Mouse (Mus musculus): ENCODE data around the gene Kcnb1. TPM values are rescaled to one million over a fixed set of nuclear protein-coding genes. Genes with fewer than 3 reads are reported as not detected.

Gene Kcnb1
- polyA plus RNA-seq, 1 experiment: 2.1 TPM

- peaks cover 11% of the 10 kb centered on the region for H3K4me1 ChIP-seq (replicated peaks; ENCODE audit: control insufficient read depth, insufficient read depth, low read length)
- no peak for DNase-seq
- H3K27ac ChIP-seq (ENCODE audit: control insufficient read depth, insufficient read depth, low read length): no peak overlapping the region
Measured at GRCm38 (mm10) chr2:167081639-167082038, 108.3 kb downstream of the Kcnb1 start.

GRCm38 (mm10) chr2:167081135-167081534 is 108.8 kb downstream of the Kcnb1 start:
- Histone ChIP-seq H3K36me3 (ENCODE audit: control insufficient read depth, insufficient read depth, low read length) (no peaks in the 10 kb centered on the region), H3K4me3 (ENCODE audit: control insufficient read depth, insufficient read depth, low read length) (no peak overlapping the region), H3K4me1 (replicated peaks; ENCODE audit: control insufficient read depth, insufficient read depth, low read length) (peaks cover 11% of the 10 kb centered on the region), H3K27me3 (ENCODE audit: control insufficient read depth, insufficient read depth, low read length) (no peaks in the 10 kb centered on the region), H3K27ac (ENCODE audit: control insufficient read depth, insufficient read depth, low read length) (no peak overlapping the region)
- 33% methylated on average over 6 of the region's 6 CpGs for WGBS
- no peak for TF ChIP-seq POLR2A (IDR thresholded peaks at IDR 0.05; ENCODE audit: control insufficient read depth, extremely low read depth, insufficient read depth, low read length, poor library complexity)
- TF ChIP-seq CTCF (IDR thresholded peaks at IDR 0.05; ENCODE audit: borderline replicate concordance, control insufficient read depth, extremely low read depth, insufficient read depth, low read length, poor library complexity): no peak
- DNase-seq: no peak

More at GRCm38 (mm10) chr2:167081639-167082038, 108.3 kb downstream of the Kcnb1 start:
- H3K27me3 ChIP-seq (ENCODE audit: control insufficient read depth, insufficient read depth, low read length): no peaks in the 10 kb centered on the region
- no peak overlapping the region for H3K4me3 ChIP-seq (ENCODE audit: control insufficient read depth, insufficient read depth, low read length)
- no peaks in the 10 kb centered on the region for H3K36me3 ChIP-seq (ENCODE audit: control insufficient read depth, insufficient read depth, low read length)
- 9% methylated on average over 4 of the region's 4 CpGs for WGBS
- no peak for TF ChIP-seq CTCF (IDR thresholded peaks at IDR 0.05; ENCODE audit: borderline replicate concordance, control insufficient read depth, extremely low read depth, insufficient read depth, low read length, poor library complexity)
- no peak for TF ChIP-seq POLR2A (IDR thresholded peaks at IDR 0.05; ENCODE audit: control insufficient read depth, extremely low read depth, insufficient read depth, low read length, poor library complexity)

DNA sequence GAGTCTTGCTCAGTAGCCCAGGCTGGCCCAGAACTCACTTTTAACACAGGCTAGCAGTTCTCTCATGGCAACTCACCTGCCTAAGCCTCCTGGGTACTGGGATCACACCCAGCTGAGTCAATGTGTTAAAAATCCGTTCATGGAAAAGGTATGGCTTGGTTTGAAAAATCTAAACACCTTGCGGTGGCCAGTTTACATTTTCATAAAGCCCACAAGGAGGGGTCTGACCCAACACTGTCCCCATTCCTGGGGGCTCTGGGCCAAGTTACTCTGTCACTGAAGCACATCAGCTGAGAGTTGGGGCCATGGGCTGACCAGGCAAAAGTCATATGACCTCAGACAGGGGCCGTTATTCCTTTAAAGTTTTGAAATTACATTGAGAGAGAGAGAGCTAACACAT is 109.6 kb downstream of the Kcnb1 start:
- 93% methylated on average over 3 of the region's 3 CpGs for WGBS
- no peak overlapping the region for H3K4me3 ChIP-seq (ENCODE audit: control insufficient read depth, insufficient read depth, low read length)
- H3K36me3 ChIP-seq (ENCODE audit: control insufficient read depth, insufficient read depth, low read length): no peaks in the 10 kb centered on the region
- H3K4me1 ChIP-seq (replicated peaks; ENCODE audit: control insufficient read depth, insufficient read depth, low read length): peaks cover 11% of the 10 kb centered on the region
- no peak for DNase-seq
- no peak overlapping the region for H3K27ac ChIP-seq (ENCODE audit: control insufficient read depth, insufficient read depth, low read length)
- no peak for TF ChIP-seq CTCF (IDR thresholded peaks at IDR 0.05; ENCODE audit: borderline replicate concordance, control insufficient read depth, extremely low read depth, insufficient read depth, low read length, poor library complexity)
- TF ChIP-seq POLR2A (IDR thresholded peaks at IDR 0.05; ENCODE audit: control insufficient read depth, extremely low read depth, insufficient read depth, low read length, poor library complexity): no peak
- no peaks in the 10 kb centered on the region for H3K27me3 ChIP-seq (ENCODE audit: control insufficient read depth, insufficient read depth, low read length)

- 94% methylated on average over 18 of the region's 18 CpGs for WGBS
- Histone ChIP-seq H3K4me1 (replicated peaks; ENCODE audit: control insufficient read depth, insufficient read depth, low read length) (peaks cover 11% of the 10 kb centered on the region), H3K27me3 (ENCODE audit: control insufficient read depth, insufficient read depth, low read length) (no peaks in the 10 kb centered on the region), H3K27ac (ENCODE audit: control insufficient read depth, insufficient read depth, low read length) (no peak overlapping the region), H3K4me3 (ENCODE audit: control insufficient read depth, insufficient read depth, low read length) (no peak overlapping the region), H3K36me3 (ENCODE audit: control insufficient read depth, insufficient read depth, low read length) (no peaks in the 10 kb centered on the region)
- DNase-seq: no peak
- TF ChIP-seq POLR2A (IDR thresholded peaks at IDR 0.05; ENCODE audit: control insufficient read depth, extremely low read depth, insufficient read depth, low read length, poor library complexity): no peak
- TF ChIP-seq CTCF (IDR thresholded peaks at IDR 0.05; ENCODE audit: borderline replicate concordance, control insufficient read depth, extremely low read depth, insufficient read depth, low read length, poor library complexity): no peak
Measured at GRCm38 (mm10) chr2:167079535-167080257, 110.3 kb downstream of the Kcnb1 start.

DNA sequence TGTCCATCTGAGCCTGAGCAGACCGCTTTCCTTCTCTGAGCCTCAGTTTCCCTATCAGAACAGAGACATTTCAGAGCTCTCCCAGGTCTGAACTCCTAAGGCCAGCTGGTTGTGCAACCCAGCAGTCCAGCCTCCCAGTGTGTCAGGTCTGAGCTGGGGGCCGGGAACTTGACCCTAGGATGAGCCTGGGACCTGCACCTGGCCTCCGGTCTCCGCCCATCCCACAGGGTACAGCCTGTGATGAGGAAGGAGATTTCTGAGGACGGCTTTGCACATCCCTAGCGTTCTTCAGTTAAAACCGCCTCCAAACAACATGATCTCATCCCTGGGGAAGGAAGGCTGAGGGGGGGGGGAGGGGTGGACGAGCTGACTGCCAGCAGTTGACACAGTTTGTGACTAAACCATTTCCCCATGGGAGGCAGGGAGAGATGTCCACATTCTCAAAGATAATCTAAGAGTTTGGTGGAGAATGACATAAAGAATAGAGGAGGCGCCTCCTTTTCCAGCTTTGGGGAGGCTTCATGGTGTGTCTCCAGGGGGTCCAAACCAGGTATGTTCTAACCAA is 110.9 kb downstream of the Kcnb1 start:
- H3K4me1 ChIP-seq (replicated peaks; ENCODE audit: control insufficient read depth, insufficient read depth, low read length): peaks cover 11% of the 10 kb centered on the region
- H3K27me3 ChIP-seq (ENCODE audit: control insufficient read depth, insufficient read depth, low read length): no peaks in the 10 kb centered on the region
- no peak for DNase-seq
- 86% methylated on average over 9 of the region's 9 CpGs for WGBS
- H3K27ac ChIP-seq (ENCODE audit: control insufficient read depth, insufficient read depth, low read length): no peak overlapping the region
- no peaks in the 10 kb centered on the region for H3K36me3 ChIP-seq (ENCODE audit: control insufficient read depth, insufficient read depth, low read length)
- H3K4me3 ChIP-seq (ENCODE audit: control insufficient read depth, insufficient read depth, low read length): no peak overlapping the region
- no peak for TF ChIP-seq POLR2A (IDR thresholded peaks at IDR 0.05; ENCODE audit: control insufficient read depth, extremely low read depth, insufficient read depth, low read length, poor library complexity)
- TF ChIP-seq CTCF (IDR thresholded peaks at IDR 0.05; ENCODE audit: borderline replicate concordance, control insufficient read depth, extremely low read depth, insufficient read depth, low read length, poor library complexity): no peak

DNA sequence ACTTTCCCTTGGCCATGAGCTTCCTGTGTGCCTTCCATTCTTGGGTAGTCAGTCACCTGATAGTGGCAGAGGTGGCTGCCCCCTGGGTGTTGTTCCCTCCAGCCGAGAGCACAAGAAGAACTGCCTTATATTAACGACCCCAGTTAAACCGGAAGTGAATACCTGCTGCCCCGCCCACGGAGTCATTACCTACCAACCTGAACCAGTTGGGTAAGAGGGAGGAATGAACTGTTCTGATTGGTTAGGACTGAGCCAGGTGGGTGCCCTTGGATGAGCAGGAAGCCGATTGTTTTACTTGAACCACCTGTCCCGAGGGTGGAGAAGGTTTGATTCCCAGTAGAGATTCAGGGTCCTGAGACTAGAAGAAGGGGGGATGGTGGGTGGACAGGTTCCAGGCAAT is 111.5 kb downstream of the Kcnb1 start:
- H3K4me3 ChIP-seq (ENCODE audit: control insufficient read depth, insufficient read depth, low read length): no peak overlapping the region
- no peaks in the 10 kb centered on the region for H3K27me3 ChIP-seq (ENCODE audit: control insufficient read depth, insufficient read depth, low read length)
- WGBS: 64% methylated on average over 7 of the region's 7 CpGs
- H3K27ac ChIP-seq (ENCODE audit: control insufficient read depth, insufficient read depth, low read length): no peak overlapping the region
- no peaks in the 10 kb centered on the region for H3K36me3 ChIP-seq (ENCODE audit: control insufficient read depth, insufficient read depth, low read length)
- TF ChIP-seq POLR2A (IDR thresholded peaks at IDR 0.05; ENCODE audit: control insufficient read depth, extremely low read depth, insufficient read depth, low read length, poor library complexity): no peak
- no peak for TF ChIP-seq CTCF (IDR thresholded peaks at IDR 0.05; ENCODE audit: borderline replicate concordance, control insufficient read depth, extremely low read depth, insufficient read depth, low read length, poor library complexity)
- peaks cover 11% of the 10 kb centered on the region for H3K4me1 ChIP-seq (replicated peaks; ENCODE audit: control insufficient read depth, insufficient read depth, low read length)
- DNase-seq: no peak
